Mouse (Mus musculus) thymus, postnatal 14 days (tissue): ENCODE results near the gene Tnfsf18.

Experiments
- DNase-seq: peaks from one replicate; pipeline ENCODE4 v3.0.0; 2021

Tnfsf18 gene

DNA sequence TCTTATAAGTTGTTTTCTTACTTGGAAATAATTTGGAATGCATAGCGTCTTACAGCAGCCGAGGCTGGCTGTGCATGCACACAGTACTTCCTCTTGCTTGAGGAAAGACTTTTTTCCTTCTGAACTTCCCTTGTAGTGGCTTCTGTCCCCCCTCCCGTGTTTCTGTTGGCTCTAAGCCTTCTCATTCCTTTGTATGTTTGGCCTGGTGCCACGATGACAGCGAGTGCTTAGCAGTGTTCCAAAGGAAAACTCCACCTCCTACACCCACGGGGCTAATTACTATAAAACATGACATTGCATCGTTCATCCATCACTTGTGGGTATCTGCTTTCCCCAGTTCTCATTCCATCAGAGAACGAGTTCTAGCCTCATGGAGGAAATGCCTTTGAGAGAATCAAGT is at the start of gene Tnfsf18:
Gene Tnfsf18, plus strand, starts transcription at position 313 of the 400 bp plus-strand sequence.
- DNase-seq, result no peak

DNA sequence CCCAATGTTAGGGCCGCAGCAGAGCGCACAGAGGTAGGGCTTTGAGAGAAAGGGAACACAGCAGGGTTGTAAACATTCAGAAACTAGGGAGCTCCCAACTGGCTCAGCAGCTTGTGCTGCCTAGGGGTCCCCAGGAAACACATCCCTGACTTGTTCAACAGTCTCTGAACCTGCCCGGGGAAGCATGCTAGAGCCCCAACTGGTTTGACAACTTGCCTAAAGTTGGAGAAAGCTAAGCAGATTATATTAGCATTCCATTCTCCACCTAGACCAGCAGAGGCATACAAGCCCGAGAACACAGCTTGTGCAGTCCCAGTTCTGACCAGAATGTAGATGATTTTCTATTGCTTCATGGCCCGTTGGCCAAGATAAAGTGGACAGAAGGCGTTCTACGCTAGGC is 49.6 kb upstream of the Tnfsf18 start:
- no peak for DNase-seq

DNA sequence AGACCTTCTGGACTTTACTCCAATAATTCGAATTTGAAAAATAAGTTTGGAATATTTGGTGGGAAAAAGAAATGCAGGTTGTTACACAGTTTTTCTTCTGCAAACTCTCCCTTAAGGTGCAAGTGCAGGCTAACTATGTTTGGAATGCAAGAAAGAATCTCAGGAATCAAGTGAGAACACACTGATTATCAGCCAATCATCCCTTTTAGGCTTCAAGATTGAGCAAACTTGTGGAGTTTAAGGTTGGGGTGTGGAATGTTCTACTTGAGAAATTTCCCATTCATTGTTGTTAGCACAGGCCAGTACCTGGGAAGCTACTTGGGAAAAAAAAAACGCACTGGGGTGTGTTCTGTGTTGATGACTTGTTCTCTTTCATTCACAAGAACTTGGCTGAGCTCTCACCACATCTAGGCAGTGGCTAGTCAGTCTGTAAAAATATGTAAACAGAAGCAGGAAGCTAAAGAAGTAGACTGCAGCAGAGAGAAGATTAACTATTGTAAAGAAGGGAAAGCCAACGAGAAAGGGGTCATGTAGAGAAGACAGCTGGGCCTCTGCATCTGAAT is 42.7 kb upstream of the Tnfsf18 start:
- DNase-seq, result no peak

DNA sequence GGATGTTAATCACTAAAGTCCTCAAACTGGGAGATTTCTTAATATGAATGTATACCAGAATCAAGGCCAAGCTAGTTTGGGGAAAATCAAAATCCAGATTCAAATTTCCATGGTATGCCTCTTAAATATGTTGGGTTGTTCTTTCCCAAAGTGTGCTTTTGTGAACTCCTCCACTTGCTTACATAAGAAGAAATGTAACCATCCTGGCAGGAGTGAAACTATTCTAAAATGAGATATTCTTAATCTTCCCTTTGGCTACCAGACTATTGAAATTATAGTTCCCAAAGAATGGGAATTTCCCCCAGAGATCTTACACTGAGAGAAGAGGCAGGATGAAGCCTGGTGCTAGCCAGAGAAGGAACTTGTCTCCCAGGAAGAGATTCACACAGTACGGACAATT is 42.2 kb upstream of the Tnfsf18 start:
- DNase-seq, result no peak

DNA sequence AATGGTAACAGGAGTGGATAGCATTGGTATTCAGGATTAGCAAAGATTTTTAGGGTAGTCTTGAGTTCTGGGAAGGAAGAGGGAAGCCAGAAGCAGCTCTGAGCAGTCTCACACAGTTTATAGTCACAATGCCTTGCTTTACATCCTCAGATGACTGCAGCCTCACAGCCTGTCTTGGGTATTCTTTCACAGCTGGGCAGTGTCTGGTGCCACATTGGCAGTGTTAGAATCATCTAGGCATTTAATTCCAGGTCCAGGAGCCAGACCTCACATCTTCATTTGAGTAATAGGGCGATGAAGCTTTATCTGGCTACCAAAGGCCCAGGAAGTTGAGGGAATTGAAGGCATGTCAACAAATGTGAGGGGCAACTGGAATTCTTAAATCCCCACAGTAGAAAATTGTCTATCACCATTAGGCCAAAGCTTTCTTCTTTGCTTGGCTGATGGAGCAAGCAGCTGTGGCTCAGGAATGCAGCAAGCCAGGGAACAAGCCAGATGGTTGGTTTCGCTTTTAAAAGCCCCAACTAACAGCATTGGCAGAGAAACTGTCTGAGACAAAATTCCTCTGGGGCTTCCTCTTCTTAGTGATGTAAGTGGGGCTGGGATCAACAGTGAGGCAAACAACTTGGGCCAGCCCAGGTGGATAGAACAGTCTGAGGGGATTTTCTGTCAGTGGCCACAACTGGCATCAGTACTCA is 30.9 kb upstream of the Tnfsf18 start:
- DNase-seq, result no peak

DNA sequence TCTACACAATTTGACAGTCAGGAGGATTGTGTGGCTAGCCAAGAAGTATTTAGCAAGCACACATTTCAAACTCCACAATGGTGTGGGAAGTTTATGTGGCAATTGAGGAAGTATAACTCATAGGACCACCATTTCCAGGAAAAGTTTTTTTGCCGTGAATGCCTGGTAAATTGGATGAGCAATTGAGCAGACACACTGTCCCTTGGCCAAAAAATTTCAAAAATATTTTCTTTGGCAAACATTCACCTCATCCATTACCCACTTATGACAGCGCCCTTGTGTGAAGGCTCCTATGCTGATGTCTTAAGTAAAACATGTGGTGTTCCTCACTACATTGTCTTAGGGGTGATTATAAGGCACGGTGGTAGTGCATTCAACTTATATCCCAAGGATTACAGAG is 17.2 kb upstream of the Tnfsf18 start:
- DNase-seq, result no peak

DNA sequence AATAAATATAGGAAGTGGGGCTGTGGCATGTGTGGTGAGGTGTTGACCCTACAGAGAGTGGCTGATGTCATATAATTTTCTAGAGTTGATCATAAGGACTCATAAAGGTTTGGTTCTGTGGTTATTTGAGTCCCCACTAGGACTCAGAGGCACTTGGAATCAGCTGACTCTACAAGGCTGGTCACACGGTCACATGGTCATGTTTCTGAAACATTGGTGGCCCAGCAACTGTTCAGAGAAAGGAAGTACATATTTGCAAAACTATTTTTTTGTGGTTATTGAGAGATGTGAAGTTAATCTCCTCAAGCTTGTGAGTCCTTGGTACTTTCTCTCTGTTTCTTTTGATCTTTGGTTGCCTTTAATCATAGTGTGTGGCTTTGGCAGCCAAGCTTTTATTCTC is 14.6 kb upstream of the Tnfsf18 start:
- no peak for DNase-seq

DNA sequence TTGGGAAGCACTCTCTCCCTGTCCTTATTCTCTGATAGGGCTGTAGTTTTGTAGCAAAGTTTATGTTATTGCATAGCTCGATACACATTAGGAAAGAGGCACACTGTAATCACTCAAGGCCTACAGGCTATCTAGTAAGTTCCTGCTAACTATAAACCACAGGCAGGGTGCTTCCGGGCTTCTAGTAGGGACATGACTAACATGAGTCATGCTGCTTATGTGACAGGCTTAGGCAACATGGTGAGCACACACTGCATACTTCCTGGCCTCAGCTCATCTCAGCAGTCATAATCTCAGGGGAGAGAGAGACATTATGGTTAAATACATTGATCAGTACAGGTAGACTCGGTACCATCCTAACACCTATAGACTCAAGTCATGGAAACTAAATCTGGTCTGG is 12.2 kb upstream of the Tnfsf18 start:
- DNase-seq, result no peak

DNA sequence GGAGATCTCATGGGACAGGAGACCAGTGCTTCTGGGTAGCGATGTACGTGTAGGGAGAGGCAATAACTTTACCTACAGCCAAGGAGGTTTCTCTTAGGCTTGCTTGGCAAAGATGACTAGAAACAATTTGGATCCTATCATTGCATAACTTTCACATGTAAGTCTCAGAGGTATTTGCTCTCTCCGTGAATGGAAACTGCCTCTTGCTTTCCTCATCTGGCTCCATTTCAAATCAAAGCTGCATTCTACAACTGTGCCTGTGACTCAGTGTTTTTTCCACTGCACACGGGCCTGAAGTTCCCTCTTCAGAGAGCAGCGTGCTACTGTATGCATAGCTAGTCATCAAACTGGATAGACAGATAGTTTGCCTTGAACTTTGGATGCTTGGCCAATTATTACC is 7.4 kb upstream of the Tnfsf18 start:
- no peak for DNase-seq

DNA sequence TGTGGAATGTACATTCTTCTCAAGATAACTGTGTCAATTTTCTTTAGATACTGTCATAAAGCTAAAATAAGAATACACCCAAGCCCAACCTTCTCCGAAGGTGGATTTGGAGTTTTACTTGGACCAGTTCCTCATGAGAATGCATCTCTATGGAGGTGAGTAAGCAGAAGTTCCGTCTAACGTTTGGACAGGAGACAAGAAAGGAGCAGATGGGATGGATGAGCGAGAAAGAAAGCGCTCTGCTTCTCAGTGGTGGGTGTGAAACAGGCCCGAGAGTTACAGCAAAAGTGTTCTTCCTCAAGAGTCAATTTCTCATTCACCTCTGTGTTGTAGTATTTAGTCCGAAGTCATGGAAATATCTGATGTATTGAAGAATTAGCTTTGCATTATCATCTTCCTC is 2.7 kb upstream of the Tnfsf18 start:
- no peak for DNase-seq

DNA sequence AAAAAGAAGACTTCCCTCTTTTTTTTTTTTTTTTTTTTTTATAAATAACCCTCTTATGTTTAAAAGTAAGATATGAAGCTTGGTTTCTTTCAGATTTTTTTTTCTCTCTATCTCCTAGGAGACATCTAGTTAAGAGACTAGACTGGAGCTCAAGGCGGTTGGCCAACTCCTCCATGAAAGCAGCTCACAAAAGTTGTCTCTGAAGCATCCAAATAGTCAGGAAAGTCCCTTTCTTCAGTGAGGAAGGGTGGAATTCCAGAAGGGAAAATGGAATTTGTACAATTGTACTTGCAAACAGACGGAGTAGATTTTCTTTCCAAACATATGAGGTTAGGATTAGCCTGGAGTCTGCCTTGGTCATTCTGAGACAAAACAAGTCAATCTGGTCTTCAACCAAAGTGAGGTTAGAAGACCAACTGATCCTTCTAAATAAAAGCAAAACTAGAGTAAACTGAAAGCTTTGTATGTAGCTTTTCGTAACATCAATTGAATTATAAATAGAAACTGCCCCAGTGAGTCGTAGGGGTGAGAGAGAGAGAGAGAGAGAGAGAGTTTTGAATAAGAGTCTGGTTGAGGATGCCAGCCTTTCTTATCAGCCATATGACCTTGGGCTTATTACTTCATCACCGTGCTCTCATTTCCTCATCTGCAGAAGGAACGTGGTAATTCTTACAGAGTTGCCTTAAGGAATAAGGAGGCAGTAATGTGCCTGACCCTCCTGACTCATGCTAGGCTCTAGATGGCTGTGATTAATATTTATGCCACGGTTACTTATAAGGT is 2.6 kb downstream of the Tnfsf18 start:
- DNase-seq, result no peak

DNA sequence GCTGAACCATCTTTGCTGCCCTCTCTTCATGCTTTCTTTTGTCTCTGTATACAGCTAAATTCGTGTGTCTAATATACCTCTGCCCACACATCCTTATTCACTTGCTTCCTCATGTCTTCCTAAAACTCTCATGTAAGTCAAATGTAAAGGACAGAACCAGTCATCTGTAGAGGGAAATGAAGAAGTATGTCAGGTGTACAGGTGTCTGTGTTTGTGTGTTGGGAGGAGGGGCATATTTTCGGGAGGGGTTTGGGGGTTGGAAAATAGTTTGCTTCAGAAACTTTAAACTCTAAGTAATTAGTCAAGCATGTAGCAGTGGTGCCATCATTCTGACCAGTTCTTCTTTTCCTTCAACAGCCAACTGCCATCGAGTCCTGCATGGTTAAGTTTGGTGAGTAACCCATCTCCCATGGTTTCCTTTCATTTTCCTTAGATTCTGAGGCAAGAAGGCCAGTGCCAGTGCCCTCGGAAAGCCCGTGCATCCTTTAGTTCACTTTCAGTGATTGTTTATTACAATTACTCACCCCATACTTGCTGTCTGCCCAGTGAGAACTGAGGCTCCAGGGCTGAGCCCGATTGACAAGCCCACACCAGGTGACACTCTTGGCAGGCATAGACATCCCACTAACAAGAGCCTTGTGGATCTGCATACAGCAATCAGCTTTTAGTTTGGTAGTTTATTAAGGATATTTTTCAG is 5.8 kb downstream of the Tnfsf18 start:
- no peak for DNase-seq

DNA sequence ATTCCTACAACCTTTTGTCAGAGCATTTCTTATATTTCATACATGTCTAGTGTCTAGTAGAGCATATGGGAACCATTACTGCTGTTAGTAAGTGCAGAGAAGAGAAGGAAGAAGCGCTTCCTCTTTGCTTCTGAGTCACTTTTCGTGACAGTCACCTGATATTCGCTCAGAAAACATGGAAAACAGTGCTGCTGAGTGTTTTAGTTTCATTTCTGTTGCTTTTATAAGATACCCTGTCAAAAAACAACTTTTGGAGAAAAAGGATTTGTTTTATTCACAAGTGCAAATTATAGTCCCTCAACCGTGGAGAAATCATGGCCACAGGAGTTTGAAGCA is 6.3 kb downstream of the Tnfsf18 start:
- DNase-seq, result no peak

DNA sequence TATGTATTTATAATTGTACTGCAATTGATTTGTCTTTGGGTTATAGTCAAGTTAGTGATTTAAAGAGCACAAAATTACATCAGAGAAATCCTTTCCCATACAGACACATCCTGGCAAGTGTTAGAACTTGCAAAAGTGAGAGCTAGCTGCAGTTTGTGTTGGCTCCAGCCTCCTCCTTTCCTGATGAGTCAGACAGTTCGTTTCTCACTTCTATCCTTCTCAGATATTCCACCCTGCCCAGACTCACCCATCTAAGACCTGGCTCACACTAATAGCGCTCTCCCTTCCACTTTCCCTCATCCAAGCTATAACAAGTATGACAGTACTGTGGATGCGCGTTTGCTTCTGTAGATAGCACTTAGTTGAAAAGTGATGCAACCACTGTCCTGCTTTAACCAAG is 11.9 kb downstream of the Tnfsf18 start:
- no peak for DNase-seq

DNA sequence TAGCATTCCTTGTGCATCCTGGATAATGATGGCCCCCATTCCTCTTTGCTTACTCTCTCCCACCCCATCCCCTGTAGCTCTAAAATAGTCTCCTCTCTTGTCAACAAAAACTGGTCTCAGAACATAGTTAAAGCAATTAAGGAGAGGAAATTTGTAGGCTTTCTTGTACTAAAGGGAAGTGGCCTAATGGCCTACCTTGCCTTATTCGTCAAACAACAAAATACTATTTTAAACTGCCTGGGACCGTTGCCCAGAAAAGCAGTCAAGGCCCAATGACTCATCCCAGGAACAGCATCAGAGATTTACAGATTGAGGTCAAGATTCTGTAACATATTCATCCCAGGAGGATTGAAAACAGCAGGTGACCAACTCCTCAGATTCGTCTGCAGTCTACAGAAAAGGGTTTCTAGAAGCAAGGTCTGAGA is 13.2 kb downstream of the Tnfsf18 start:
- DNase-seq, result no peak

DNA sequence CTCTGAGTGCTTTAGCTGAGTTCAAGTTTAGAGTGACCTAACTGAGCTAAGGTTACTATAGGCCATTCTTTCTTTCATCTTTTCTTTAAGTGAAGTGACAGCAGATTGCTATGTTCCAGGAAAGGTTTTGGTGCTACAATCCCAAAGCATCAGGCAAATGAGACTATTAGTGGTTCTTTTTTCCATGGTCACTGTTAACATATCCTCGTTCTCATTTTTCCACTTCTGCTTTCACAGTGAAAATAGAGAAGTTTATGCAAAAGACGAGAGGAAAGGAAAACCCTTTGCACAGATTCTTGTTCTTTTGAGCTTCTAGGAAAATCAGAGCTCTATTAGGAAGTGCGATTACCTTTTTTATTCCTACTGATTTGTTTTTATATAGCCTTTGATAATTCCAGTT is 22.9 kb downstream of the Tnfsf18 start:
- no peak for DNase-seq

DNA sequence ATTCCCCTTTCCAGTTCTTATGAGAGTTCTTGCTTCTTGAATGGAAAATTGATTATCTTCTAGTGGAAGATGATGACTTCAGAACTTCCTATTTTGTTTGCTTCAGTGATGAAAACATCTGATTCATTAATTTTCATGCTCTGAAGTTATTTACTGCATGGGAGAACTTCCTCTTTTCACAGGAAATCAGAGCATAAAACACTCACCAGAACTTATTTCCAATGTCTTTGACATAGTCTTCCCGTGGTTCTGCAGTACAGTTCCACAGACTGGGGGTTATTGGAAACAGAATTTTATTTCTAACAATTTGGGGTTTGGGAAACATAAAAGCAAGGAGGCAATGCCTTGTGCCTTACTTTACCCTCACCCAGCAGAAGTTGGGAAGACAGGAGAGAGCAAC is 25.8 kb downstream of the Tnfsf18 start:
- no peak for DNase-seq

DNA sequence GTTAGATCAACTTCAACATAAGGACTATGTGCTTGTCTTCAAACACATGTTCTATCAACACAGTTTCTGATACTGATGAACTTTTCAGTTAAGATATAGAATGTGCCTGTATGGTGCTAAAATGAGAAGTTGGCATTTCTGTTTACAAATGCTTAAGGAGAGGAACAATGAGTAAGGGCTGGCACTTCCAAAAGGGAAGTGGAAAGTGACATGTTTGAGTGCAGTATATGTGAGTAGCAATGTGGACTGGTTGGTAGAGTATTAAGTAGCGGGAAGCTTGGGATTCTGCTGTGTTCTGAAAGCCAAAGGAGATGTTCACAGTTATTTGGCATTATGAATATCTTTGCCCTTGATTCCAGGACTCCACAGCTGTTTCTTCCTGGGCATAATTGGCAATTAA is 33.7 kb downstream of the Tnfsf18 start:
- no peak for DNase-seq

DNA sequence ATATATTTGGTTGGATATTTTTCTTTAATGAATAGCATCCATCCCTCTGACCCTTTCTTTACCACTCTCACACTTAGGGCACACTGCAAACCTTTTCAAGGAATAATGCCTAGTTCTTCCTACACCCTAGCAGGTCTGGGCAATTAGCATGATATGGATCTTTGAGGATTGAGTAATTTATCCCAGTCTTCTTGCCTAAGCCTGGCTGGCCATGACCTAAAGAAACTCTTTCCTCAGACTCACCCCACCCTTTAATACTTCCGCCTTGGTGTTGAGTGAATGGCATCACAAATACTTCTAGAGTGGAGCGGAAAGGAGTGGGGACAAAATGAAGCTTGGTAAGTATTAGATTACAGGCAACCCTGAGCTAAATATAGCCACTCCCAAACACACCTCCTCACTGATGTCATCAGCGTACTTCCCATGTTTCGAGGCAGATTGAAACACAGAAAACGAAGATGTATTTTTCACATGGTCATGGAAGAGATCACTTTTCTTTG is 56.2 kb downstream of the Tnfsf18 start:
- no peak for DNase-seq

DNA sequence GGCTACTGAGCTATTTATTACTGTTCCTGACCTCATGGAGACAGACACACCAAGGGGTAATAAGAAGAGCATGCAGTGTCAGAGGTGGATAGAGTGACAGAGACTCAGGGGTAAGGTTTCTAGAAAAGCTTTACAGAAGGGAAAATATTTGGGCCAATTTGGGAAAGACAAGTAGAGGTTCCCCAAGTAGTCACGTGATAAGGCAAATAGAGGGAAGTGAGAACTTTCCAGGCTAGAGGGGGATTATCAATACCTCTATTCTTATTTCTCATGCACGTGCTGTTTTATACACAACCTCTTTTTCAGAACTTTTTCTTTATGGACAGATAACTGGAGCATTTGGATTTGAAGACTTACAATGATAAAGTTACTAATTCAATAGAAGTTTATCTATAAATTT is 57.6 kb downstream of the Tnfsf18 start:
- DNase-seq, result no peak
